Mouse (Mus musculus) cerebellum, adult 2 months (tissue): Measurements from ENCODE around the gene Gabrb1.

Experiments
- CTCF ChIP-seq: fragments of 200-500 bp; IDR thresholded peaks from 2 replicates; pipeline ENCODE4 v1.5.1; 2011; ENCODE audit warnings: low read depth, mild to moderate bottlenecking, control low read depth, low read length, moderate library complexity, borderline replicate concordance; ENCODE audit not compliant: insufficient read depth
- POLR2A ChIP-seq: fragments of 200-500 bp; IDR thresholded peaks from 2 replicates; pipeline ENCODE4 v1.6.1; 2011; ENCODE audit warnings: low read length, control low read depth, borderline replicate concordance; ENCODE audit not compliant: insufficient read depth

DNA sequence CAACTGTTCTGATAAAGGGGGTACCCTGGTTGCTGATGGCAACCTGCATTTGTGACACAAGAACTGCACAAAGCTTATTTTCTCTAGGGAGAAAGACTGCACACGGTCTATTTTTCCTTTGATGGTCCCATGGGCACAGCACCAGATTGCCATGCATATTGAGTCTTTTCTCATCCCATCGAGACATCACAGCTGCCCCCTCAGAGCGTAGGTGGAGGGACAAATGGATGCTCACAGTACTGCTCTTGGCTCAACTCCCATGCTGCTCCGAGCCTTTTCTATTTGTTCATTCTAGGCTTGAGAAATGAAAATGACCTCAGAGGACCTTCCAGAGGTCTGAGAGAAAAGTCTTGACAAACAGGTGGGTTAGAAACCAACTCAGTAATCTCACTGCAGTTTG, 259.3 kb downstream of the Gabrb1 start:
- TF ChIP-seq CTCF (no peak), POLR2A (no peak)
